Mouse (Mus musculus) right cerebral cortex, postnatal 10 days (tissue): ENCODE data around the gene Gabrd.
"Not testable (repeated sequence)": the region's sequence is repeated elsewhere in the genome, so short reads cannot be mapped to it uniquely, and the experiment has no call there.

Experiments
- DNase-seq, 2 experiments: peaks; one replicate each; pipeline ENCODE4 v3.0.0; 2021; ENCODE audit warnings: low spot score in 2 of 2

The Gabrd gene

DNA sequence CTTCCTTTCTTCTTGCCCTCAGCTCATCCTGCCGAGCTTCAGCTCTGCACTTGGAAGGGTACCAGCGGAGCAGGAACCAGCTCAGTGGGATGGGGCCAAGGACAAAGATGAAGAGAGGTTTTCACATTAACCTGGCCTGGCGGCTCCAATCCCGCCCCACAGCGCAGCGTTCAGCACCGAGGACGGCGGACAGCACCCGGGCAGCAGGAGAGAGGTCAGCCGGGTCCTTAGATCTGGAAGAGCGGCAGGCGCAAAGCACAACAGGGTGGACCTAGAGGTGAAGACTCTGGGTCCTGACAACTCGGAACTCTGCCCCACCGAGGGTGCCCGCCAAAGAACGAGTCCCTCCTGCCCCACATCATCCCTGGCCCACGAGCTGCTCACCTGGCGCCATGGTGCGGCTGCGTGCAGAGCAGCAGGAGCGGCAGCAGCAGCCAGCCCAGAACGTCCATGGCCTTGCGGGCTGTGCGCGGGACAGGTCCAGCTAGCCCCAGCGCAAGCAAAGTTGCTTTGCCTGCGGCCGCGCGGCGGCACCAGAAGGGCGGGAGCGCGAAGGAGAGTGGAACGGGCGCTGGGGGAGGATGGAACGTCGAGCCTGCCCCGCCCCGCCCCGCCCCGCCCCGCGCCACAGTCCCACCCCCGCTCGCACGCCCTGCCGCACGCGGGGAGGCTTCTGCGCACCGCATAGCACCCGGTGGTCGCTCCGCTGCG, at the start of gene Gabrd:
TSS of gene Gabrd (minus strand) at position 602 of the 711 bp plus-strand sequence.
- peak; percentile 56 to 64 for DNase-seq

GRCm38 (mm10) chr4:155442808-155443207, 44.9 kb upstream of the Gabrd start:
- DNase-seq = no peak

GRCm38 (mm10) chr4:155433993-155434392, 36.1 kb upstream of the Gabrd start:
- no peak for DNase-seq

GRCm38 (mm10) chr4:155432358-155432757, 34.4 kb upstream of the Gabrd start:
- DNase-seq = peak in 1 of 2 experiments; percentile 51

DNA sequence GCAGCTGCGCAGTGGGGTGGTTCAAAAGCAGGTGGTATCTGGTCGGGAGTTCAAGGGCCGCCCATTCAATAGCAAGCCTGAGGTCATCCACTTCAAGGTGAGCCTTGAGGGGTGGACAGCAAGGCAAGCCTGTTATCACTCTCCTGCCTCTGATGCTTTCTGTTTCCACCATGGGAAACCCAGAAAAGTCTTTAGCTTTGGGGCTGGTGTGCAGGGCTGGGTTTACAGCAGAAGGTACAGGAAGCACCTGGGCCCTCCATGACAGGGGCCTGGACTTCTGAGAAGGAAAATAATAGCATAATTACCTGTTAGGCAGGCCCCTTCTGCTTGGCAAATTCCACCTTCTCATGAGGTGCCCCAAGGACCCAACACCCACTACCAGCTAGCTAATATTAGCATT, 31.3 kb upstream of the Gabrd start:
- DNase-seq = no peak

- DNase-seq = no peak
Observed at GRCm38 (mm10) chr4:155428442-155428841, 30.5 kb upstream of the Gabrd start.

- no peak for DNase-seq
Observed at GRCm38 (mm10) chr4:155426272-155426671, 28.4 kb upstream of the Gabrd start.

DNA sequence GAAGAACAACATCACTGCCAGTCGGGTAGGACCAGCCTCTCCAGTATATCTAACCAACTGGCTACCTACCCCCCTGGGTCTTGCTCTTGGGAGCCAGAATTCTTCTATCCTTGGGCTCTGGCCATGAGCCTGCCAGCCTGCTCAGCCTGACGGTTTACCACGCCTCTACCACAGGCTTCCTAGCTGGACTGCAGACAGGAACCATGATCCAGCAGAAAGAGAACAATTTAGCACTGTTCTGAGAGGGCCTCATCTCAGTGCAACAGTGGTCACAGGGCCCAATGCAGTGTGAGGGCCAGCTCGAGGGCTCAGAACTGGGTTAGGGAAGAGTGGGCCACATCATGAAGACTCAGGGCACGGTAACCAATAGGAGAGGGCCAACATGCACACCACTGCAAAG, 26.1 kb upstream of the Gabrd start:
- DNase-seq = no peak

DNA sequence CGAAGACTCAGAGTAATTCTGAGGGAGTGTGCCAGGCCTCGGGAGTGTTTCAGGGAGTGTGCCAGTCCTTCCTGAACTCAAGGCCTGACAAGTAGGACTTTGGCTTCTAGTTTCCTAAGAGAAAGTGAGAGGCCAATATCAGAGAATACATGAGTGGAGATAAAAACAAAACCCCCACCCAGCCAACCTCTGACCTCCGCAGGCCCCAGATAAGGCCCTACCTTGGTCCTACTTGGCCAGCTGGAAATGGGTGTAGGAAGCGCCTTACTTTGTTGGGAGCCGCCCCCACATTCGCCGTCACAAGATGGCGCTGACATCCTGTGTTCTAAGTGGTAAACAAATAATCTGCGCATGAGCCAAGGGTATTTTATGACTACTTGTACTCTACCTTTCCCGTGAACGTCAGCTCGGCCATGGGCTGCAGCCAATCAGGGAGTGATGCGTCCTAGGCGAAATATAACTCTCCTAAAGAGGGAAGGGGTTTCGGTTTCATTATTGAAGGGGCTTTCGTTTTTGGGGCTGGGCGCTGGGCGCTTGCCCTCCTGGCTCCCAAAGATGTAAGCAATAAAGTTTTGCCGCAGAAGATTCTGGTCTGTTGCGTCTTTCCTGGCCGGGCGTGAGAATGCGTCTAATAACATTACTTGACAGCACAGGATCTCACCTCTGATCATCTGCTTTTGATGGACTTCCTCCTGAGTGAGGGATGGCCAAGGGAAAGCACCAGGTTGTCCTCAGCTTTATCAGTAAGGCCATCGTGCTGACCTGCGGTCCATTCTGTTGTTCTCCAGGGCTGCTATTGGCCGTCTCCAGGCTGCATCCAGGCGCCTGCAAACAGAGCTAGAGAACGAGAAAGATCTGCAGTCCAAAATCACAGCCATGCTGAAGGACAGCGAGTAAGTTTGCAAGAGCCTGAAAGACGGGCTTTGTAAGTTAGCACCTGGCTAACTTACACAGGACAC, 23.8 kb upstream of the Gabrd start:
- DNase-seq = not testable (repeated sequence)

DNA sequence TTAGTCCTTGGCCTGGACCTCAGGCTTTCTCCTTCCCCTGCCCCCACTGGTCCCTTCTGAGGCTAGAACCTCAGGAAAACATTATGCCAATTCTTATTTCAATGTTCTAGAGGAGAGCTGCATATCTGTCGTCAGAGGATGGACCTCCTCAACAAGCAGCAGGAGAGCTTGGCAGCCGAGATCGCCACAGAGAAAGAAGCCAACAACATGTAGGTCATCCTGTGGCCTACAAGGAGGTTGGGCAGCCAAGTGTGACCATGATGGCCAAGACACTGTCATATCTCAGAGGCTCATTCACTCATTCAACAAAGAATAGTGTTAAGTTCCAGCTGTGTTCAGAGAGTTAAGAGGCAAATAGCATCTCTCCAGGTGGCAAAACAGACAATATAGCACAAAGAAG, 22.2 kb upstream of the Gabrd start:
- no peak for DNase-seq

- DNase-seq = no peak
Observed at GRCm38 (mm10) chr4:155414656-155415235, 16.8 kb upstream of the Gabrd start.

DNA sequence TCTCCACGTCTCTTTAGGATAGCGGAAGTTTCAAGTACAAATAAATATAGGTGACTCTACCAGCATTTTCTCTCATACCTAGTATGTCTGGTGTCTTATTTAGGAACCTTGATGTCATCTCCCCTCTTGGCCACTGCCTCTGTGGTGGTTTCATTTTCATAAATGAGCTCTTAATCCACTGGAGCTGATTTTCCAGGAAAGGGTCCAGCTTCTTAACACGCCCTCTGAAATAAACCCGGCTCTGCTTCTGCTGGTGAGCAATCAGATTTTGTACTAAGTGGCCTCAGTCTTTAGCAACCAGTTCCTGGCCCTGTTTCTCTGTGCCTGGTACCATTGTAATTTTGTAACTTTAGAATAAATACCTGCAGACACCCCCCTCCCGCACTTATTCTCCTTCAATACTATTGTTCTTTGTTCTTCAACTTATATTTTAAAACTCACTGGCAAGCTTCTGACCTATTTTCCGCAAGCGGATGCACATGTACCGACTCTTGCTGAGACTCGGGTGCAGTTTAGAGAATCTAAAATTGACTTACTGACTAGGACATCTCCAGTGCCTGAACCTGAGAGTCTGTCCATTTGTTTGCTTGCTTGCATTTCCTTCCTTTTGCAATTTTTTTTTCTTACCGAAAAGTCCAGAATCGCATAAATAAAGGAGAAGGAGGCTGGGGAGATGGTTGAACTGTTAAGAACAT, 15.9 kb upstream of the Gabrd start:
- DNase-seq = no peak

DNA sequence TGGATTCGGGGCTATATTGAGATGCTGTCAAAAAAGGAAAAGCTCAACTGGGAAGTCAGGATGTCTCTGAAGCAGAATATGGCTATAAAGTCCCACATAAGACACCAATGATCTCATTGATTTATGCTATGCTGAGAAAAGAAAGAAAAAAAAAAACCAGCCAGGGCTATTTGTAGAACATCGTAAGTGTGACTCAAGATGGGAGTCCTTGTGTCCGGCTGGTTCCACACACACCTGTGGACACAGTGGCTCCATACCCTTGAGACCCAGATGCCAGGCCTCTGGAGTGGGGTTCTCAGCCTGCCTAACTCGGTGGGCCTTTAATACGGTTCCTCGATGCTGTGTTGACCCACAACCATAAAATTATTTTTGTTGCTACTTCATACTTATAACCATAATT, 14.2 kb upstream of the Gabrd start:
- DNase-seq = no peak

DNA sequence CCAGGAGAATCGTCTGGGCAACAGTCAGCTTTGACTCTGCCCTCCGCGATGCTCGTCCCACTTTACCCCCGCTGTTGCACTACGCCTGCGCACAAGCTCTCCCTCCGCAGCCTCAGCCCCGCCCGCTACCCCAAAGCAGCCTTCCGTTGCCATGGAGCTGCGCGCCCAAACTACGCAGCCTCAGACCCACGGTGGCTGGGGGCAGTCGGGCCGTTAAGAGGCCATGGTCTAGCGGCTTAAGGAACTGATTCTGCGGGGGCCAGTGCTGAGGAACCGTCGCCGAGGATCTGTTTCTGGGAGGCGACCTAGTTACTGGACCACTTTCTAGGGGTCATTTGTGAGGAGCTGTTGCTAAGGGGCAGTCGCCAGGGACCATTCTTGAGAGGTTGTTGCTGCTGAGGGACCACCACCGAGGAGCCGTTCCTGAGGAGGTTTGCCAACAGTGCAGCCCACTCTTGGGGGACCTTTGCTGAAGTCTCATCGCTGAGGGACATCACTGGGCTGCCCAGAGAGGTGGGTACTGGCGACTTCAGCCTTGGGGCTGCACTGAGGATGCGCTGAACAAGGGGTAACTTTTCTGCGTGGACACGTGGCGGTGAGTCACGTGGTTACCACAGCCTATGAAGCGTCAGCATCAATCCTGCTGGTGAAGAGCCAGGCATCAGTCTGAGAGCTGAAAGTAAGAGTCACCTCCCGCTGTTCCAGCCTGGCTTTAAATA, 11.3 kb upstream of the Gabrd start, which contains the start of gene Cfap74:
TSS of gene Cfap74 (plus strand) at position 133 of the 719 bp plus-strand sequence.
- peak; percentile 93 to 94 for DNase-seq

GRCm38 (mm10) chr4:155408695-155409057, 10.8 kb upstream of the Gabrd start:
- DNase-seq = no peak

GRCm38 (mm10) chr4:155402489-155402888, 4.6 kb upstream of the Gabrd start:
- DNase-seq = no peak

DNA sequence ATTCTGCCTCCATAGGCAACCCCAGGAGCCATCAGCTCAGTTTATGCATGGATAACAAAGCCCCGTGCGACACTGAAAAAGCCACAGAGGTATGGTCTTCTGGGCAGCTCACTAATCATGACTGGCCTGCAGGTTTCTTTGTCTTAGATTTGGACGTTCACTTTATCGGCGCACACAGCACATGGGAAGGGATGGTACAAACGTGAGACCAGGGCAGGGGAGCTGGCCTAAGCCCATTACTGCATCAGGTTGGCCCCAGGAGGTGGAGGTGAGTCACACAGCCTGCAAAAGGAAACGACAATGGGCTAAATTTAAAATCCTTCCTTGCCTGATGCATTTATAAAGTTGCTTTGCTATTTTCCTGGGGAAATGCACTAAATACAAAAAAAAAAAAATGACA, 3.2 kb upstream of the Gabrd start:
- no peak for DNase-seq

- no peak for DNase-seq
Observed at GRCm38 (mm10) chr4:155398222-155398540, 269 bp upstream of the Gabrd start.

- no peak for DNase-seq
Observed at GRCm38 (mm10) chr4:155396751-155397150, 1.2 kb downstream of the Gabrd start.

DNA sequence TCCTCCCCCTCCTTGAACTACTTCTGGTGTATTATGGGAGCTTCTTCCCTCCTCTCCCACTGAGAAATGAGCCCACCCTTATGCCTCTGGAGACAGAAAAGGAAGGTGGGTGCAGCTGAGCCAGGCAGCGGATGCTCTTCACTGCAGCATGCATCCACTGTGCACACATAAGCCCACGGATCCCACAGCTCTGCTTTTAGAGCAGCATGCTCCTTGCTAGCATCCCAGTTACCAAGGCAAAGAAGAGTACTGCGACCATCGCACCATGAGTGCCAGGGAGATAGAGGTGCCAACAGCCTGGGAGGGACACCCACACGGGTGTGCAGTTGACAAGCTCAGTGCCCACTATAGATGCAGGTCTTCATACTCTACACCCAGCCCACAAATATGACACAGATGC, 2.4 kb downstream of the Gabrd start:
- DNase-seq = peak; percentile 64 to 71

DNA sequence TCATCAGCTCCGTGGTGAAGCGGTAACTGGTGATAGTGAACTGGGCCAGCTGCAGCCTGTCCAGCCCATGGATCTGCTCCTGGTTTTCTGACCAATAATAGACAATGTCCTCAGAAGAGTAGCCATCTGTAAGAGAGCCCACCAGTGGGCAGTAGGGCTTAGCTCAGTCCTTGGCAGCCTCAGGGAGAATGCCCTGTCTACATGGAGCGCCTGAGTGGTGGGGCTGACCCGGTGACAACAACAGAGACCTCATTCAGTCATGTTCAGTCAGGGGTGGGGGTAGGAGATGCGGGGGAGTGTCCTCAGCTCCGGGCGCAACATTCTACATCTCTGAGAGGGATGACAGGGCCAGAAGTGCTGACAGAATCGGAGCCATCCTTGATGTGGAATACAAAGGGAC, 10.7 kb downstream of the Gabrd start:
- no peak for DNase-seq
